Mouse (Mus musculus): Measurements from ENCODE around the gene Ing3. TPM values are rescaled to one million over a fixed set of nuclear protein-coding genes. Genes with fewer than 3 reads are reported as not detected.

The Ing3 gene
- total RNA-seq, 2 experiments from 2014 or later: 20.6 to 22.1 TPM

- intact Hi-C loops (cut with DNase I): no loop called here
Observed at GRCm38 (mm10) chr6:22014291-22014911, 65.0 kb downstream of the Ing3 start.

GRCm38 (mm10) chr6:22017631-22018030 is 68.3 kb downstream of the Ing3 start:
- intact Hi-C loops (cut with DNase I): no loop called here
- no peak for DNase-seq (ENCODE audit: low spot score in 2 of 2)

More at GRCm38 (mm10) chr6:22014291-22014911, 65.0 kb downstream of the Ing3 start:
- no peak for DNase-seq (ENCODE audit: low spot score in 2 of 2)

GRCm38 (mm10) chr6:22018768-22019445 is 69.5 kb downstream of the Ing3 start:
- DNase-seq (ENCODE audit: low spot score in 2 of 2): no peak
- intact Hi-C loops (cut with DNase I): no loop called here

GRCm38 (mm10) chr6:22019637-22020036 is 70.3 kb downstream of the Ing3 start:
- intact Hi-C loops (cut with DNase I): no loop called here
- no peak for DNase-seq (ENCODE audit: low spot score in 2 of 2)

GRCm38 (mm10) chr6:22020696-22021095 is 71.3 kb downstream of the Ing3 start:
- no peak for DNase-seq (ENCODE audit: low spot score in 2 of 2)
- intact Hi-C loops (cut with DNase I): no loop called here

GRCm38 (mm10) chr6:22021315-22021714 is 71.9 kb downstream of the Ing3 start:
- DNase-seq (ENCODE audit: low spot score in 2 of 2): no peak
- intact Hi-C loops (cut with DNase I): no loop called here

GRCm38 (mm10) chr6:22024168-22024567 is 74.8 kb downstream of the Ing3 start:
- DNase-seq (ENCODE audit: low spot score in 2 of 2): no peak
- intact Hi-C loops (cut with DNase I): no loop called here

Other genes starting within 250 kb of the Ing3 start
- 10 to 100 TPM; 25.9 to 26.1 TPM for gene Tspan12, start 97.1 kb upstream of the Ing3 start, total RNA-seq (2021)
- gene Cped1, start 36.3 kb downstream of the Ing3 start, total RNA-seq (2021): 1 to 10 TPM; 2.2 to 3.1 TPM

All from left cerebral cortex, postnatal 14 days (tissue).